Comparison of ENCODE assay signal across 8 mouse cellular contexts in genomic region chr2:32150562-32150923, GRCm38 (mm10). TPM values are rescaled to one million over a fixed set of nuclear protein-coding genes. Genes with fewer than 3 reads are reported as not detected.
DNase-seq lines count a peak whose midpoint lies in the region; ATAC-seq and TF ChIP-seq lines count a peak whose summit lies in the region.

No protein-coding gene starts in this region.

- peak overlapping the region; percentile 55 for H3K4me2 ChIP-seq in forebrain, embryonic 11.5 days (ENCODE audit: low read depth, low read length, severe bottlenecking)
- H3K4me2 ChIP-seq in liver, embryonic 14.5 days (ENCODE audit: low read depth) = peak overlapping the region; percentile 86

- H3K4me1 ChIP-seq in heart, embryonic 10.5 days = peaks cover 44% of the 10 kb centered on the region
- peaks cover 25% of the 10 kb centered on the region for H3K4me1 ChIP-seq in forebrain, embryonic 11.5 days (replicated peaks; ENCODE audit: control insufficient read depth, insufficient read depth, low read length)
- peaks cover 20 to 38% of the 10 kb centered on the region in 2 experiments for H3K4me1 ChIP-seq in liver, embryonic 14.5 days (replicated peaks; ENCODE audit: control insufficient read depth in 2 of 2, insufficient read depth in 2 of 2, low read length in 1 of 2)

- no peaks in the 10 kb centered on the region for H3K9me3 ChIP-seq in heart, embryonic 10.5 days
- no peaks in the 10 kb centered on the region for H3K9me3 ChIP-seq in forebrain, embryonic 11.5 days (ENCODE audit: control insufficient read depth, low read length)
- H3K9me3 ChIP-seq in liver, embryonic 14.5 days (ENCODE audit: control insufficient read depth, low read length) = no peaks in the 10 kb centered on the region

- no peak for TF ChIP-seq EP300 in liver, embryonic 14.5 days (IDR thresholded peaks at IDR 0.05; ENCODE audit: low read depth)

- no peak for TF ChIP-seq CTCF in liver, embryonic 14.5 days (IDR thresholded peaks at IDR 0.05; ENCODE audit: low read depth)

- WGBS in heart, embryonic 10.5 days = 7% methylated on average over 7 of the region's 7 CpGs
- 8% methylated on average over 7 of the region's 7 CpGs for WGBS in forebrain, embryonic 11.5 days
- 10% methylated on average over 7 of the region's 7 CpGs for WGBS in liver, embryonic 14.5 days (ENCODE audit: insufficient replicate concordance)

- ATAC-seq in forebrain, embryonic 11.5 days (replicated peaks; ENCODE audit: low FRiP score) = peak; percentile 71
- no peak for ATAC-seq in liver, embryonic 14.5 days (ENCODE audit: insufficient read depth)

- H3K4me3 ChIP-seq in heart, embryonic 10.5 days = peak overlapping the region; percentile 93
- peak overlapping the region; percentile 85 for H3K4me3 ChIP-seq in forebrain, embryonic 11.5 days (ENCODE audit: low read depth, low read length)
- peak overlapping the region; percentile 72 to 78 for H3K4me3 ChIP-seq in liver, embryonic 14.5 days (ENCODE audit: insufficient read depth in 1 of 2, low read depth in 2 of 2, low read length in 2 of 2)

- peak overlapping the region; percentile 100 for H3K27ac ChIP-seq in heart, embryonic 10.5 days
- peak overlapping the region; percentile 96 for H3K27ac ChIP-seq in forebrain, embryonic 11.5 days (ENCODE audit: low read depth, low read length)
- no peak overlapping the region for H3K27ac ChIP-seq in liver, embryonic 14.5 days

- no peaks in the 10 kb centered on the region for H3K36me3 ChIP-seq in heart, embryonic 10.5 days
- no peaks in the 10 kb centered on the region for H3K36me3 ChIP-seq in forebrain, embryonic 11.5 days (ENCODE audit: control insufficient read depth, insufficient read depth, low read length)
- H3K36me3 ChIP-seq in liver, embryonic 14.5 days (replicated peaks; ENCODE audit: control insufficient read depth, insufficient read depth, low read depth) = no peaks in the 10 kb centered on the region

- H3K27me3 ChIP-seq in heart, embryonic 10.5 days (ENCODE audit: insufficient read depth, poor library complexity, severe bottlenecking) = no peaks in the 10 kb centered on the region
- H3K27me3 ChIP-seq in forebrain, embryonic 11.5 days (ENCODE audit: control insufficient read depth, insufficient read depth, low read length) = no peaks in the 10 kb centered on the region
- H3K27me3 ChIP-seq in liver, embryonic 14.5 days (ENCODE audit: control insufficient read depth, insufficient read depth, low read length) = no peaks in the 10 kb centered on the region

- DNase-seq in heart, embryonic 10.5 days (ENCODE audit: low spot score) = no peak
- no peak for DNase-seq in heart, adult 8-10 months (ENCODE audit: low spot score)
- DNase-seq in 3T3-L1 (ENCODE audit: low read depth, low spot score) = peak; percentile 50
- DNase-seq in forebrain, embryonic 11.5 days (ENCODE audit: low spot score) = no peak
- DNase-seq in liver, embryonic 14.5 days (ENCODE audit: low read depth in 3 of 3, low spot score in 3 of 3) = no peak
- DNase-seq in ovary, postnatal 14 days (ENCODE audit: low spot score) = no peak
- DNase-seq in retina, embryonic 14.5 days (ENCODE audit: low spot score) = no peak
- no peak for DNase-seq in cerebellum, postnatal 14 days

- peak overlapping the region; percentile 97 for H3K9ac ChIP-seq in forebrain, embryonic 11.5 days (ENCODE audit: low read length)
- H3K9ac ChIP-seq in liver, embryonic 14.5 days (replicated peaks) = peak overlapping the region; percentile 90

RNA-seq across cellular contexts. Expression of gene Prrc2b, which starts 0.3 kb away (rescaled TPM):
- 44.1 and 54.6 TPM in 2 replicates for polyA plus RNA-seq in heart, embryonic 10.5 days (2016; fragmentation: Nextera tagmentation; extraction: Ambion mirVana)
- total RNA-seq in heart, adult 8-10 months (2022) = 10 to 100 TPM; 83.5 to 94.1 (median 89.2) TPM
- polyA plus RNA-seq in forebrain, embryonic 11.5 days (2014; fragmentation: Nextera tagmentation; extraction: Ambion mirVana) = 98.0 and 102 TPM in 2 replicates
- 6.7 and 7.6 TPM in 2 replicates for polyA plus RNA-seq in liver, embryonic 14.5 days (2012; rRNA removed)
- polyA plus RNA-seq in liver, embryonic 14.5 days (2014; fragmentation: Nextera tagmentation; extraction: Ambion mirVana) = 6.2 and 10.6 TPM in 2 replicates

RNA-seq across cellular contexts. Expression of gene Plpp7, which starts 55.2 kb away (rescaled TPM):
- polyA plus RNA-seq in heart, embryonic 10.5 days (2016; fragmentation: Nextera tagmentation; extraction: Ambion mirVana) = 10.9 and 12.9 TPM in 2 replicates
- total RNA-seq in heart, adult 8-10 months (2022) = 10 to 100 TPM; 34.7 to 48.9 (median 42.6) TPM
- 5.7 and 7.3 TPM in 2 replicates for polyA plus RNA-seq in forebrain, embryonic 11.5 days (2014; fragmentation: Nextera tagmentation; extraction: Ambion mirVana)
- polyA plus RNA-seq in liver, embryonic 14.5 days (2012; rRNA removed) = 1.4 TPM in 2 replicates
- 1.1 and 1.4 TPM in 2 replicates for polyA plus RNA-seq in liver, embryonic 14.5 days (2014; fragmentation: Nextera tagmentation; extraction: Ambion mirVana)
